Mouse (Mus musculus) limb, embryonic 15.5 days (tissue): ENCODE measurements around the gene Apbb2. TPM values are rescaled to one million over a fixed set of nuclear protein-coding genes. Genes with fewer than 3 reads are reported as not detected.

ENCODE experiments used
- ATAC-seq: fragments of 200-750 bp; cut with Nextera tagmentation; 2 replicates; pipeline ENCODE4 v1.8.0; 2017; ENCODE audit warnings: low read depth, moderate TSS enrichment; ENCODE audit not compliant: insufficient number of reproducible peaks, low FRiP score, low TSS enrichment
- H3K27ac ChIP-seq: fragments of 300-500 bp; sonication (generic); 2 replicates; pipeline ENCODE4 v1.5.1; 2015; ENCODE audit warnings: moderate library complexity, mild to moderate bottlenecking, inconsistent platforms
- H3K27me3 ChIP-seq: fragments of 300-500 bp; sonication (generic); 2 replicates; pipeline ENCODE4 v1.6.1; 2015; ENCODE audit warnings: inconsistent platforms
- H3K36me3 ChIP-seq: fragments of 300-500 bp; sonication (generic); 2 replicates; pipeline ENCODE4 v1.6.1; 2015; ENCODE audit warnings: inconsistent platforms
- H3K4me1 ChIP-seq: fragments of 300-500 bp; sonication (generic); 2 replicates; pipeline ENCODE4 v1.6.1; 2015; ENCODE audit warnings: inconsistent platforms
- H3K4me2 ChIP-seq: fragments of 300-500 bp; sonication (generic); 2 replicates; pipeline ENCODE4 v1.6.1; 2015; ENCODE audit warnings: mild to moderate bottlenecking, inconsistent platforms
- H3K4me3 ChIP-seq: fragments of 300-500 bp; sonication (generic); 2 replicates; pipeline ENCODE4 v1.5.1; 2015; ENCODE audit warnings: mild to moderate bottlenecking, inconsistent platforms
- H3K9ac ChIP-seq: fragments of 300-500 bp; sonication (generic); 2 replicates; pipeline ENCODE4 v1.6.1; 2015; ENCODE audit warnings: inconsistent platforms
- H3K9me3 ChIP-seq: fragments of 300-500 bp; sonication (generic); 2 replicates; pipeline ENCODE4 v1.6.1; 2016; ENCODE audit warnings: inconsistent platforms
- WGBS: fragments of 180-500 bp; shearing (Covaris S2); methylation state at CpG from one replicate; pipeline ENCODE4 v1.1.7; 2015; 5-methylcytosine and 5-hydroxymethylcytosine counted together
- polyA plus RNA-seq: library from polyadenylated mRNA; unstranded; fragments of >200 nt; fragmentation: Nextera tagmentation; extraction: Ambion mirVana; gene quantifications from 2 replicates; pipeline ENCODE4 v1.2.1, GENCODE M21; 2015

Apbb2 gene
- polyA plus RNA-seq: 43.2 and 45.6 TPM in 2 replicates

DNA sequence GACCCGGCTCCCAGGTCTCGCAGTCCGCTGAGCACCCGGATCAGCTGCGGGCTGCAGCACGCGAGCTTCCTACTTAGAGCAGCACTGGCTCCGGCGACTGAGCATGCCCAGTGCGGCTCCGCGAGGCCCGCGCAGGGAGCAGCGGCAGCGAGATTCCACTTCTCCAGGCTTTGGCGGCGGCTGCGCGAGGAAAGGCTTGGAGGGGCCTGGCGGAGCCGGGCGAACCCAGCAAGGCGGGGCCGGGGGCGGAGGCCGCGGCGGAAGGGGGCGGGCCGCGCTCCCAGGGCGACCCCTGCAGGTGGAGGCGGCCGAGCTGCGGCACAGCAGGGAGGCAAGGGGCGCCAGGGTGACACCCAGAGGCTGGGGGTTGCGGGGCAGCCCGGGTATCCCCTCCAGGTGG lies at the start of gene Apbb2:
Apbb2 (minus strand) TSS at position 188 of the 400 bp plus-strand sequence.
- Histone ChIP-seq H3K27ac (peak within 1 kb of the TSS; percentile 98), H3K9ac (peak within 1 kb of the TSS; percentile 94), H3K9me3 (no peaks in the 10 kb centered on the region), H3K27me3 (no peaks in the 10 kb centered on the region), H3K4me3 (peak within 1 kb of the TSS; percentile 84), H3K4me2 (peak within 1 kb of the TSS; percentile 84), H3K4me1 (peaks cover 48% of the 10 kb centered on the region), H3K36me3 (no peaks in the 10 kb centered on the region)
- WGBS: under 1% methylated on average over 36 of the region's 39 CpGs
- peak; percentile 95 for ATAC-seq

DNA sequence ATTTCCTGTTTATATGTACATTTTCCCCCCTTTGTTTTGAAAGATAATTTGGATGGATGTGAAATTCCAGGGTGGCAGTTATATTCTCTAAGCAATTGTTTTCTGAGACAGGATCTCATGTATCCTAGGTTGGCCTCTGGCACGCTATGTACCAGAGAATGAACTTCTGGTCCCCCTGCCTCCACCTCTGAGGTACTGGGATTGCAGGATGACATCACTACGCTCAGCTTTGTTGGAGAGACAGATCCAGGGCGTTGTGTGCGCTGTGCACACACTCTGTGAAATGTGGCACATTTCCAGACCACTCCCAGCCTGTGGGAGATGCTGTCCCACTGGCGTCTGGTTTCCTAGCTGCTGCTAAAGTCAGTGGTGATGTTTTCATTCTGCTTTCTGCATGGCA lies 35.6 kb upstream of the Apbb2 start:
- peak overlapping the region; percentile 27; the same call in 1 of the 2 replicates for H3K27ac ChIP-seq
- no peak overlapping the region for H3K9ac ChIP-seq
- no peaks in the 10 kb centered on the region for H3K27me3 ChIP-seq
- H3K4me2 ChIP-seq: no peak overlapping the region
- H3K36me3 ChIP-seq: no peaks in the 10 kb centered on the region
- 20% methylated on average over 5 of the region's 5 CpGs for WGBS
- H3K4me3 ChIP-seq: no peak overlapping the region
- no peaks in the 10 kb centered on the region for H3K9me3 ChIP-seq
- H3K4me1 ChIP-seq: peaks cover 6% of the 10 kb centered on the region; the same call in 1 of the 2 replicates
- ATAC-seq: peak; percentile 58; the same call in 1 of the 2 replicates

DNA sequence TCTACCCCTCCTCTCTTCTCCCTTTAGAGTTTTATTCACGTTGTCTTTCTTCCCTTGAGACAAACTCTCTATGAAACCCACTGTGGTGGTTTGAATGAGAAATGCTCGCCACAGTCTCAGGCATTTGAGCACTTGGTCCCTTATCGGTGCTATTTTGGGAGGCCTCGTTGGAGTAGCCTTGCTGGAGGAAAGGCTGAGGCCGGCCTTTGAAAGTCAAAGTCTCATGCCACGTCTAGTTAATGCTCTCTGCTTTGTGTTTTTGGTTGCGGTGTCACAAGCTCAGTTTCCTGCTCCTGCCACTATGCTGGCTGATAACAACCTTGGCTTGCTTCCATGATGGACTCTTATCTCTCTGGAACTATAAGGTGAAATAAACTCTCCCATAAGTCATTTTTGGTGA lies 28.9 kb upstream of the Apbb2 start:
- Histone ChIP-seq H3K27me3 (no peaks in the 10 kb centered on the region), H3K36me3 (no peaks in the 10 kb centered on the region), H3K27ac (no peak overlapping the region), H3K9ac (no peak overlapping the region), H3K4me2 (no peak overlapping the region), H3K9me3 (no peaks in the 10 kb centered on the region), H3K4me3 (no peak overlapping the region), H3K4me1 (no peaks in the 10 kb centered on the region)
- ATAC-seq: no peak
- WGBS: 70% methylated on average over 7 of the region's 7 CpGs

DNA sequence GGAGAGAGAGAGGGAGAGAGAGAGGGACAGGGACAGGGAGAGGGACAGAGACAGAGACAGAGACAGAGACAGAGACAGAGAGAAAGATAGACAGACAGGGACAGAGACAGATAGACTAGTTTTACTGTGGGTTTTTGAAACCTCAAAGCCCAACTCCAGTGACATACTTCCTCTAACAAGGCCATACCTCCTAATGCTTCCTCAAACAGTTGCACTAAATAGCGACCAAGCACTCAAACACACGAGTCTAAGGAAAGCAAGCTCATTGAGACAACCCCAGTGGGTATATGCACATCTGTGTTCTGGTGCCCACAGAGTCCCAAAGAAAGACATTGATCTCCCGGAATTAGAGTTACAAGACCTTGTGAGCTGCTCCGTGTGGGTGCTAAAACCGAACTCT lies 24.7 kb upstream of the Apbb2 start:
- no peaks in the 10 kb centered on the region for H3K36me3 ChIP-seq
- ATAC-seq: no peak
- H3K4me1 ChIP-seq: no peaks in the 10 kb centered on the region
- no peak overlapping the region for H3K9ac ChIP-seq
- no peaks in the 10 kb centered on the region for H3K27me3 ChIP-seq
- no peak overlapping the region for H3K4me2 ChIP-seq
- H3K9me3 ChIP-seq: no peaks in the 10 kb centered on the region
- H3K27ac ChIP-seq: no peak overlapping the region
- no peak overlapping the region for H3K4me3 ChIP-seq
- 77% methylated on average over 5 of the region's 5 CpGs for WGBS

DNA sequence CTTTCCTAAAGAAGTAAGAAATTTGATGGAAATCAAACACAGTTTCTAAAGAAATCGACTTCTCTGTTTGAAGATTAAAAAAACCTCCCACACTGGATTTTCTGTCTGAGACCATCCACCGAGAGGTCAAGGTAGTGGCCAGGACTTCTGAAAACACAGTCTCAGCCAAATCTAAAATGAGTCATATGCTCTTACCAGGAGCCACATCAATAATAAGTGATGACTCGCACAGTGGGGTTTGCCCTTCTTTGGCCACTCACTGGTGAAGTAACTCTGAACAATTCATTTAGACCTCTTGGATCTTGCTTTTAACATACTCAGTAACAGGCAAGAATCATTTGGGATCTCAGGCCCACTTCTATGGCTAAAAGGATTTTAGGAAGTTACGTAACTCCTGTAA lies 23.6 kb upstream of the Apbb2 start:
- Histone ChIP-seq H3K9ac (no peak overlapping the region), H3K9me3 (no peaks in the 10 kb centered on the region), H3K27ac (no peak overlapping the region), H3K4me2 (no peak overlapping the region), H3K27me3 (no peaks in the 10 kb centered on the region), H3K4me3 (no peak overlapping the region), H3K4me1 (no peaks in the 10 kb centered on the region), H3K36me3 (no peaks in the 10 kb centered on the region)
- no peak for ATAC-seq
- WGBS: 88% methylated on average over 4 of the region's 4 CpGs

DNA sequence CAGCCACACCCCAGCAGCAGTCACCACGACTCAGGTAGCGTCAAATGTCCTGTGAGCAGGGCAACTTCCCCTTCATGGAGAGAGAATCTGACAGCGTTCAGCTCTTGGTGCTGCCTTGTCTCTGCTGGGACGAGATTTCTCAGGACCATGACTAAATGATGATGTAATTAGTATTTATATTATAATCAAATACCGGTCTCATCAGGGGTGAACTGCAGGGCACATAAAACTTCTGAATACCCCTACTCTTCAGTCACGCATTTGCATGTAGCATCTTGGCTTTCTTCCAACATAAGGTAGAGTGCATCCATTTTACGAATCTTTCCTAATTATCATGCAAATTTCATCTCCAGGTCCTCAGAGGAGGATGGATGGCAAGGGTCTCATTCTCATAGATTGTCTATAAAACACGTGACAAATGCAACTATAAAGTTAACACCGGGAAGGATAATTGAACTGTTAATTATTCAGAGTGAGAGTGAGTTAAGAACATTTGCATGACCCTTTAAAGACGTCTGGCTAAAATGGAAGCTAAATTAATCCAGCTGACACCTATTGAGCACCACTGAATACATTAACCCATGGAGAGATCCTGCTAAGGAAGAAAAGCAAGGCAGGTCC lies 17.0 kb upstream of the Apbb2 start:
- H3K27ac ChIP-seq: no peak overlapping the region
- no peaks in the 10 kb centered on the region for H3K9me3 ChIP-seq
- no peak overlapping the region for H3K4me3 ChIP-seq
- H3K4me2 ChIP-seq: no peak overlapping the region
- H3K9ac ChIP-seq: no peak overlapping the region
- ATAC-seq: no peak
- WGBS: 60% methylated on average over 10 of the region's 10 CpGs
- H3K4me1 ChIP-seq: no peaks in the 10 kb centered on the region
- no peaks in the 10 kb centered on the region for H3K27me3 ChIP-seq
- H3K36me3 ChIP-seq: no peaks in the 10 kb centered on the region

DNA sequence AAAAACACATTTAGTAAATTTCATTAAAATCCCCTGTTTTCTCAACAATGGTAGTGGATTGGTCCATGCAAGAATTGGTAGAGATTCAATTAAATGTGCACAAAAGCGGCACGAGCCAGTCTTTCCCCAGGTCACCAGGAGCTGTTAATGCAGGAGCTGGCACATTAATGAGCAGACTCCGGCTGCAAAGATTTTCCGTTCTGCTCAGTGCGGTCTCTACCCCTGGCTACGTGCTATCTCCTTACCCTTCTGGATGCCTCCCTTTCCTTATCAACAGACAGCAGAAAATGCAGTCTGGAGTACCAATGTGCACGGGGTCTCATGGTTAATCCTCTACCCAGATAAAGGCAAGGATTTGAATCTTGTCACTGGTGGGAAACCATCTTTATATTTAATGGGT lies 9.2 kb upstream of the Apbb2 start:
- Histone ChIP-seq H3K4me2 (no peak overlapping the region), H3K9me3 (no peaks in the 10 kb centered on the region), H3K9ac (no peak overlapping the region), H3K4me1 (no peaks in the 10 kb centered on the region), H3K36me3 (no peaks in the 10 kb centered on the region), H3K27me3 (no peaks in the 10 kb centered on the region), H3K4me3 (no peak overlapping the region), H3K27ac (no peak overlapping the region)
- ATAC-seq: no peak
- 49% methylated on average over 7 of the region's 7 CpGs for WGBS

DNA sequence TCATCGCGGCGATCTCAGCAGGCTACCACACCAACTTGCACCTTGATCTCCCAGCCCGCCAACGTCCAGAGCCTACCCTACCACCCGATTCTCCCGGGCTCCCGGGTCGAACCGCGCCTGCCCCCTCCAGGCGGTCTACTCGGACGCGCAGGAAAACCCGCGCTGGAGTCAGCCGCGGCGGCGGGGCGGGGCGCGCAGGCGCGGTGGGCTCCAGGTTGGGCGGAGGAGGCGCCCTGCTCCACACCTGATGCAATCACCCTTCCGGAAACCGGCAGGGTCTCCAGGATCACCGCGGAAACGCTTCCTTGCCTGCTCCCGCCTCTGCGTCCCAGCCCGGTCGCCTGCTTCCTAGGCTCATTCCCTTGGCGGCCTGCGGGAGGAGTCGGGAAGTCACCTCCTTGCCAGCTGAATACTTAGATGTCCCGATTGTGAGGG lies 1.6 kb upstream of the Apbb2 start:
- peak overlapping the region; percentile 64 for H3K4me3 ChIP-seq
- H3K27me3 ChIP-seq: no peaks in the 10 kb centered on the region
- no peaks in the 10 kb centered on the region for H3K36me3 ChIP-seq
- peak; percentile 33; the same call in 1 of the 2 replicates for ATAC-seq
- H3K4me1 ChIP-seq: peaks cover 32% of the 10 kb centered on the region
- H3K9me3 ChIP-seq: no peaks in the 10 kb centered on the region
- peak overlapping the region; percentile 71 for H3K27ac ChIP-seq
- 0% methylated on average over 41 of the region's 41 CpGs for WGBS
- peak overlapping the region; percentile 78 for H3K4me2 ChIP-seq
- peak overlapping the region; percentile 50 for H3K9ac ChIP-seq

DNA sequence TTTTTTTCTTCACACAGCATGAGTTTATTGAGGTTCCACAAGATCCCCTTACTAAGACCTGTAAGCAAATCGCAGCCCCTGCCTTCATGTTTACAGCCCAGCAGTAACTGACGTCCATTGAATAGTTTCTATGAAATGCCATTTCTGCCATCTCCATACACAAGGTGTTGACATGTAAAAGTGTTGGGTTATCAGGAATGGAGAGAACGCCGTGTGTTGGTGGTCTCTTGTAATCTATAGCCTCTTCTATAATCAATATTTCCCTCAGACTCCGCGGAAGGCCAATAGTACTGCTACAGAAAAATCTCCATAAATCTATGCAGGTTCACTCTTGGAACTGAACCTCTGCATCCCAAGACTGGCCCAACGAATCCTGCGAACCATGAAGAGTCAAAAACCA lies 1.1 kb upstream of the Apbb2 start:
- H3K4me2 ChIP-seq: peak overlapping the region; percentile 78
- peak overlapping the region; percentile 71 for H3K27ac ChIP-seq
- H3K27me3 ChIP-seq: no peaks in the 10 kb centered on the region
- no peaks in the 10 kb centered on the region for H3K9me3 ChIP-seq
- peaks cover 37% of the 10 kb centered on the region for H3K4me1 ChIP-seq
- ATAC-seq: no peak
- no peaks in the 10 kb centered on the region for H3K36me3 ChIP-seq
- H3K4me3 ChIP-seq: peak overlapping the region; percentile 64
- H3K9ac ChIP-seq: peak overlapping the region; percentile 50; the same call in 1 of the 2 replicates
- 44% methylated on average over 8 of the region's 8 CpGs for whole genome bisulfite sequencing

DNA sequence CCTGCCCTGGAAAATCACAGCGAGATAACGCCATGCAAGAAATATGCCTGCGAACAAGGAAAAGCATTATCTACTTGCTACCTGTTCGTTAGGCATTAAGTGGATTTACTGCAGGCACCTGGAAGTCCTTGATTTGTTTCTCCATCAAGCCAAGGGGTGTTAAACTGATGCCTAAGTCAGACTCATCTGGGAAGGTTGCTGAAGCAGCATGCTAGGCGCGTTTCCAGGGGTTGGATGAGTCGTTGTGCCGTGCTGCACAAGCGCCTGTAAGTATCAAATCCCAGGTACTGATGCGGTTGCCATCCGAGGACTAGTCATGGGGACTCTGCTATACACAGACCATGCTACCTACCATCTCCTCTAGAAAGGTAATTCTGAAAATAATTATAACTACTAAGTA lies 611 bp upstream of the Apbb2 start:
- Histone ChIP-seq H3K27ac (peak overlapping the region; percentile 44), H3K27me3 (no peaks in the 10 kb centered on the region), H3K4me3 (0 out of 2 replicates have a peak overlapping the region, but pooled peaks have one; percentile 84), H3K9ac (no peak overlapping the region), H3K4me2 (peak overlapping the region; percentile 84), H3K9me3 (no peaks in the 10 kb centered on the region), H3K36me3 (no peaks in the 10 kb centered on the region), H3K4me1 (peaks cover 42% of the 10 kb centered on the region)
- ATAC-seq: no peak
- WGBS: 30% methylated on average over 11 of the region's 11 CpGs

DNA sequence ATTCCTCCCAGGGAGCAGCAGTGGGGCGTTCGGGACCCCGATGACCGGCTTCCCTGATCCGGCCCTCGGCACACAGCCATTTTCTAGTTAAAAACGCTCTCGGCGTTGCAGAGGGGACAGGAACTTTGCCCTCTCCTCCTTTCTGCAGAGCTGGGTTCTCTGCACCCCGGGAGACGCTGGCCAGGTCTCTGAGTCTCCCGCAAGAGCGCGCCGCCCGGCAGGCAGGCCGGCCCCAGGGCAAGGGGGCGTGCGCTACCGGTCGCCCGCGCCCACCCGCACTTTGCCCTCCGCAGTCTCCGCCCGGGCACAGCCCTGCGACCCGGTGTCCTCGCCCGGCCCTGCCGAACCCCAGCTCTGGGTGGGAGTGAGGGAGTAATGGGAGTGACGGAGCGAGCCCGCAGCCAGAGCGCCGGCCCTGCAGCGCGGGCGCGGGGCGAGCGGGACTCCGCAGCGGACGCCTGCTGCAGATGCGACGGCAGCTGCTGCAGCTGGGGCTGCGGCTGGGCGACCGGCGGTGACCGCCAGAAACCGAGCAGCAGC lies 593 bp downstream of the Apbb2 start:
- H3K27me3 ChIP-seq: no peaks in the 10 kb centered on the region
- no peaks in the 10 kb centered on the region for H3K36me3 ChIP-seq
- H3K4me3 ChIP-seq: peak overlapping the region; percentile 84
- H3K9me3 ChIP-seq: no peaks in the 10 kb centered on the region
- H3K9ac ChIP-seq: peak overlapping the region; percentile 94
- peak overlapping the region; percentile 98 for H3K27ac ChIP-seq
- peaks cover 54% of the 10 kb centered on the region for H3K4me1 ChIP-seq
- H3K4me2 ChIP-seq: peak overlapping the region; percentile 84
- under 1% methylated on average over 54 of the region's 54 CpGs for WGBS
- peak; percentile 49 for ATAC-seq

DNA sequence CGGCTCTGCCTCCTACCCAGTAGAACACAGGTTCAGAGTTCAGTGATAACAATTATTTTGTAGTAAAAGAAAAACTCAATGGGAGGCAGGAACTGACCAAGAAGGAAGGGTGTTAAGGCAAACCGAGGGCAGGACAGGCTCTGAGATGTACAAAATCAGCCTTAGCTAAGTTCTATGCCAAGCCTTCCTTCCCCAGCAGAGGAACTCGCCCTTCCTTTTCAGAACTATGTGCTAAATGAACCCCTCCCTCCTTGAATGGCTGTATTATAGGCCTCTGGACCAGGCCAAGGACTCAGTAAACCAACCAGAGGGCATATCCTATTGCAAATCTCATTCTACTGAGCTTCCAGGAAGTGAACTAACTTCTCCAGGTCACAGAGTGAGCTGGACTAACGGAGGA lies 3.6 kb downstream of the Apbb2 start:
- Histone ChIP-seq H3K9ac (no peak overlapping the region), H3K4me1 (peaks cover 56% of the 10 kb centered on the region), H3K9me3 (no peaks in the 10 kb centered on the region), H3K27ac (no peak overlapping the region), H3K36me3 (no peaks in the 10 kb centered on the region), H3K27me3 (no peaks in the 10 kb centered on the region), H3K4me3 (no peak overlapping the region), H3K4me2 (no peak overlapping the region)
- no peak for ATAC-seq
- WGBS: 65% methylated on average over 4 of the region's 4 CpGs
